Mouse (Mus musculus) G1E (cell line): ENCODE data around the gene Serp2.

Experiments used
- CTCF ChIP-seq: IDR thresholded peaks from 2 replicates; pipeline ENCODE4 v1.5.1; 2012; ENCODE audit warnings: low read depth, low read length, inconsistent platforms, mixed read lengths
- GATA1 ChIP-seq: IDR thresholded peaks from 2 replicates; pipeline ENCODE4 v1.6.1; 2012; ENCODE audit warnings: borderline replicate concordance, low read length, inconsistent platforms, mixed read lengths
- GATA2 ChIP-seq: IDR thresholded peaks from 2 replicates; pipeline ENCODE4 v1.6.1; 2012; ENCODE audit warnings: low read depth, low read length, inconsistent platforms, borderline replicate concordance
- POLR2AphosphoS5 ChIP-seq: IDR thresholded peaks from 2 replicates; pipeline ENCODE4 v1.6.1; 2012; ENCODE audit warnings: low read depth, low read length, inconsistent platforms; ENCODE audit not compliant: insufficient replicate concordance
- TAL1 ChIP-seq: conservative IDR thresholded peaks from 2 replicates; pipeline ENCODE4 v1.6.1; 2012; ENCODE audit warnings: low read depth, low read length, inconsistent platforms, mixed read lengths

DNA sequence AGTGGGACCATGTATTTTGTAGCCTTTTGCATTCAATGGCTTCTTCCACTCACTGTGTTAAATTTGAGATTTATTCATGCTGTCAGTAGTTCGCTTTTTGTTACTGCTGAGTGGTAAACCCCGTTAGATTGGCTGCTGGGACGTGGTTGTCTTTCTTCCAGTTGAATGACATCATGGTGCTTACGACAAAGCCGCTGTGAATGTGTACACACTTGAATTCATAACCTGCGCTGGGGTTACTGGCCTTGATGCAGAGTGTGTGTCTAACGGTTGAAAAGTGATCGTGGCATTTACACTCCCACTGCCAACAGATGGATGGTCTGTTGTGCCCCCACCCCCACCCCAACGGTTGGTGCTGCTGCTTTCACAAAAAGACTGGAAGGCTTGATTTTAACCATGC lies 59.5 kb downstream of the Serp2 start:
- TF ChIP-seq GATA1 (no peak), CTCF (no peak), GATA2 (no peak), TAL1 (no peak), POLR2AphosphoS5 (no peak)
